Mouse (Mus musculus) adrenal gland, postnatal 4 days (tissue): ENCODE results near the gene Stat5b. TPM values are rescaled to one million over a fixed set of nuclear protein-coding genes. Genes with fewer than 3 reads are reported as not detected.

Source experiments
- DNase-seq, 2 experiments: peaks; one replicate each; pipeline ENCODE4 v3.0.0; 2021 to 2022; ENCODE audit warnings: low spot score in 2 of 2, mixed read lengths in 2 of 2
- total RNA-seq, 2 experiments: library from RNA; stranded (reverse); gene quantifications; 2 replicates each; pipeline ENCODE4 v1.2.3; 2021

Stat5b gene
- total RNA-seq, 2 experiments from 2014 or later, result 68.2 to 68.7 TPM

DNA sequence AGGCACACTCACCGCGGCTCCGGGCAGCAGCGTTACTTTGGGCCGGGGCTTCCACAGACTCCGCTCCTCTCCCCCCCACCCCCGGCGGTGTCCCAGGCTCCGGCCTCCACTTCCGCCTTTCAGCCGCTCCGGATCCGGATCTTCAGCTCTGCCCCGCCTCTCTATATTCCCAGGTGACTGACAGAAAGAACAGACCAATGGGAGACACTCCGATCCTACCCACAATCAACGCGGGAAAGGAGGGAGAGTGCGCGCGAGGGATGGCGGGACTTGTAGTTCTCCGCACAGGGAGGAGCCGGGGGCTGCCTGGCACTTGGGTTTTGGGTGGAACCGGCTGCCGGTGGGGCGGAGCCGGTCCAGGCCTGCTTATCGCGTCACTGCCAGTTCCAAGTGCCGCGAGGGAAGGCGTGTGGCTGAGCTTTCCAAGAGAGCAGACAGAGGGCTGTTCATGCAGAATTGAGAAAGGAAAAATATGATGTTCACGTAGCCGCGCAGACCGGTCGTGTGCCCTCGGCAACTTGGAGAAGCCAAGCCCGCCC is 112.4 kb downstream of the Stat5b start, which contains the start of gene Rab5c:
TSS of gene Rab5c (minus strand) at position 150 of the 539 bp plus-strand sequence.
- peak; percentile 93 to 98 for DNase-seq

DNA sequence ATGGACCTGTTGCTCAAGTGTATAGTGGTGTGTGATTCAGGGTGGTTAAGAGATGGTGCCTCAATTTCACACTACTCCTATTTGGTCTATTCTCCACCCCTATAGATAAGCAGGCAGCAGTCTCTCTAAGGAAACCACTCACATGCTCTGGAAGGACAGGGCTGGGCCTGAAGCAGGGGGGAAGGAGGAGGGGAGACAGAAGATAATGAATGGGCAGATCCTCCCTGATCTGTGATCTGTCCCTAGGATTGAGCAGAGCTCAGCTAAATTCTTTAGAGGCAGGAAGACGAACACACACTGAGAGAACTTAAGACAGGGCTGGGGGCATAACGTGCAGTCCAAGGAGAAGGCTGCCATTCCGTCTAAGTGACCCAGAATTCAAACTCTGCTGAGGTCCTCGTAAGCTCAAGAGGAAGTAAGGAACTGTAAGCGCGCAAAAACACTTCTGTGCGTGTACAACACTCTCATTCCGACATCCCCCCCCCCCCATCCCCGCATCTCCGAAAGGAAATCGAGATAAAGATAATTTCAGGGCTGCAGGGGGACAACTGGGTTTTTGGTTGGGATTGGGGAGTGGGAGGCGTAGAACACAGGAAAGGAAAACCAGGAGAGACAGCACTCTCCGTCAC is 113.3 kb downstream of the Stat5b start:
- no peak for DNase-seq

DNA sequence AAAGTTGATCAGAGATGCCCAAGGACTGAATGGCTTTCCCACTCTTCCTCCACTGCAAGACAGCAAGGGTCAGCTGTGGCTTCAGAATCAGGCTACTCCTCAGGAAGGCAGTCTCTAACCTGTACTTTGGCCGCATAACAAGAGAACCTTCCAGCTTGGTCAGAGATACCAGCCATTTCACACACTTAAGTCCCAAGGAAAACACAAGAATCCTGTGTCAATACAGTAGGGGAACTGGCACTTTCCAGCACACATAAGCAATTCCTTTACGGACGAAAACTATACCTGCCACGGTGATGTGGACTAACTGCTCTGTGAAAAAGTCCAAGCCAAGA is 113.8 kb downstream of the Stat5b start:
- no peak for DNase-seq

DNA sequence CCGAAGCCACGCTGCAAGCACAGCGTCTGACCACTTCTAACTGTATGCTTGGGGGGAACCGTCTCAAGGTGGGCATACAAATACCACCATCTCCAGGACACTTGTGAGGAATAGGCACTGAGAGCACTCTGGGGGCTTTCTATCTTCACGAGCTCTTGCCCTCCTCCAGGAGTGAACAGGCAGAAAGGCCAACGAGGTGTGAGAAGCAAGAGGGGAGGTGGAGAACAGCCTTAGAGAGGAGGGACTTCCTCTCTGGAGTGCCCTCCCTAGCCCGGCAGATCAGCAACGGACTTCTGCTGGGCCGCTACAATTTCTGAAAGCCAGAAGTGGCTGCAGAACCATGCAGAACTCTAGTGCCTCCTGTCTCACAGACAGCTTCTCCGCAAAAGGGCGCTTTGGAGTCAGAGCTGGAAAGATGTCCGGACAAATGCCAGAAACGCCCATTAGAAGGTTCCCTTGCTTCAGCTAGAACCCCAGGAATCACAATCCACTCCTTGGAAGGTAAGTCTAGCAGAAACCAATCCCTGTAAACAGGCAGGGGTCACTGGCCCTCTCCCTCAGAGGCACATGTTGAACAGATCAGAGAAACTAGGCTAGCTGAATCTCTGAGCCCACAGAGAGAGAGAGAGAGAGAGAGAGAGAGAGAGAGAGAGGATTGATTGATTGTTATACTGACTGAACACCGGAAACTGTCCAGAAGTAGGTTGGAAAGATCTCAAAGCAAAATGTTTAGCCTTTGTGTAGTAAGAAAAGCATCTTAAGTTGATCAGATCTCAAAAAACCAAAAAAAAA is 114.4 kb downstream of the Stat5b start:
- no peak for DNase-seq

DNA sequence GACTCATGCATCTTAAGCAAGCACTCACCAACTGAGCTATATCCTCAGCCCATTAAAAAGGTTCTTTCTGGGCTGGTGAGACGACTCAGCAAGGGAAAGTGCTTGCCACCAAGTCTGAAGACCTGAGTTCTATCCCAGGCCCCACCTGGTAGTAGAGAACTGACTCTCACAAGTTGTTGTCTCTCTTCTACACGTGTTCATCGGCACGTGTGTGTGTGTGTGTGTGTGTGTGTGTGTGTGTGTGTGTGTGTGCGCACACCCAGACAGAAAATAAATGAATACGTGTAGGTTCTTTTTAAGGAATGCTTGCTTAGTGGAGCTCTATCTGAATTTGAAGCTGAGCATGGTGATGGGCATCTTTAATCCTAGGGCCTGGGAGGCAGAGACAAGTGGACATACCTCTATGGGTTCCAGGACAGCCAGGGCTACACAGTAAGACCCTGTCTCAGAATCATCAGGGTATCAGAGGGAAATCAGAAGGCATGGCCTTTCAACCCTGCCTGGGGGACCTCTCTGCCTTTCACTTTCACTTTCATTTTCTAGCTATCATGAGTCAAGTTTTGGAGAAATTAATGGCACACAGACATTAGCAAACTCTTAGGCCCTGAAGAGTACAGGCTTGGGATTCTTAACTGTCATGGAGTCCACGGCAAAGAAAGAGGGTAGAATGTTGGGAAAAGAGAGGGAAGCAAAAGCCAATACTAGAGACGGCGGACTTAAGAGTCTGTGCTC is 115.2 kb downstream of the Stat5b start:
- DNase-seq, result no peak

Other genes with a start within 250 kb of the Stat5b start
- 10 to 100 TPM; 49.5 to 50.0 TPM for gene Nkiras2, start 231.5 kb downstream of the Stat5b start, total RNA-seq
- gene Dnajc7, start 230.6 kb downstream of the Stat5b start, total RNA-seq, result 100 to 1,000 TPM; 296 to 306 TPM
- under 1 TPM; 0.59 to 0.64 TPM for gene Zfp385c, start 158.3 kb downstream of the Stat5b start, total RNA-seq
- 10 to 100 TPM; 12.6 to 14.2 TPM for gene Dhx58, start 146.5 kb downstream of the Stat5b start, total RNA-seq
- 10 to 100 TPM; 54.4 to 56.9 TPM for gene Kat2a, start 138.3 kb downstream of the Stat5b start, total RNA-seq
- 1 to 10 TPM in 1 of 2 experiments, under 1 TPM in 1; 0.51 to 1.0 TPM for gene Hspb9, start 136.9 kb downstream of the Stat5b start, total RNA-seq
- 100 to 1,000 TPM; 171 to 182 TPM for gene Rab5c, start 112.5 kb downstream of the Stat5b start, total RNA-seq
- gene Kcnh4, start 90.8 kb downstream of the Stat5b start, total RNA-seq, result under 1 TPM; 0.39 to 0.40 TPM
- gene Hcrt, start 87.8 kb downstream of the Stat5b start, total RNA-seq, result not detected
- gene Ghdc, start 79.8 kb downstream of the Stat5b start, total RNA-seq, result 10 to 100 TPM; 15.4 to 15.5 TPM
- gene Stat5a, start 8.6 kb upstream of the Stat5b start, total RNA-seq, result 10 to 100 TPM; 34.1 to 42.1 TPM
- gene Stat3, start 88.8 kb upstream of the Stat5b start, total RNA-seq, result 10 to 100 TPM; 72.8 to 74.9 TPM
- gene Cavin1, start 120.2 kb upstream of the Stat5b start, total RNA-seq, result 100 to 1,000 TPM; 294 to 319 TPM
- 100 to 1,000 TPM; 103 to 106 TPM for gene Atp6v0a1, start 158.7 kb upstream of the Stat5b start, total RNA-seq
- gene Naglu, start 219.3 kb upstream of the Stat5b start, total RNA-seq, result 10 to 100 TPM; 36.9 to 37.8 TPM
- under 1 TPM; 0.50 to 0.62 TPM for gene Hsd17b1, start 227.7 kb upstream of the Stat5b start, total RNA-seq
- gene Coasy, start 231.8 kb upstream of the Stat5b start, total RNA-seq, result 10 to 100 TPM; 59.8 to 65.6 TPM
- gene Mlx, start 236.6 kb upstream of the Stat5b start, total RNA-seq, result 10 to 100 TPM; 27.3 to 27.5 TPM
- 10 to 100 TPM; 10.3 to 11.9 TPM for gene Psmc3ip, start 244.7 kb upstream of the Stat5b start, total RNA-seq